Mouse (Mus musculus): ENCODE results near the gene 4930562C15Rik. TPM values are rescaled to one million over a fixed set of nuclear protein-coding genes. Genes with fewer than 3 reads are reported as not detected.
"Not testable (repeated sequence)": the region's sequence is repeated elsewhere in the genome, so short reads cannot be mapped to it uniquely, and the experiment has no call there.

The 4930562C15Rik gene
- polyA plus RNA-seq (2015; fragmentation: Nextera tagmentation; extraction: Ambion mirVana) = 0.30 and 0.85 TPM in 2 replicates

DNA sequence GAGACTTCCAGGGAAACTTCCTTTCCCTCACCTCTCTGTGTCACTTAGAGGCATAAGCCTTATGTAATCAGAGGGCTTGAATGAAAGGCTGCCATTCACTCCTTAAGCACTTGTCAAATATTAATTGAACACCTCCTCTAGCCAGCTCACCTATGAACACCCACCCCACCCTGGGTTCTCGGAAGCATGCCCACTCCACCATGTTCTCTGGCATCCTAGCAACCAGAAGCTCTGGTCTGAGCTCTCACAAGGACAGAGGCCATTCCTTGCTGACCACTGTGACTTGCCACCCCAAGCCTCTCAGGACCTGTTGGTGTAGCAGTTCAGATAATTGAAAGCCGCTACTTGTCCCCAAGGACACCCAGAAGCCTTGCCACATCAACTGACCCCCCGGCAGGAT is at the start of gene 4930562C15Rik:
4930562C15Rik (plus strand) TSS at position 226 of the 400 bp plus-strand sequence.
- no peaks in the 10 kb centered on the region for H3K9me3 ChIP-seq (ENCODE audit: low read length)
- no peaks in the 10 kb centered on the region for H3K36me3 ChIP-seq (ENCODE audit: insufficient read depth, low read length)
- H3K4me1 ChIP-seq (ENCODE audit: insufficient read depth, low read length) = no peaks in the 10 kb centered on the region
- H3K27me3 ChIP-seq (ENCODE audit: insufficient read depth, low read length) = no peaks in the 10 kb centered on the region
- H3K4me2 ChIP-seq (replicated peaks; ENCODE audit: low read depth, low read length) = no peak within 1 kb of the TSS
- ATAC-seq (ENCODE audit: low FRiP score, low TSS enrichment) = no peak
- 90% methylated on average over 3 of the region's 3 CpGs for WGBS
- H3K9ac ChIP-seq (replicated peaks; ENCODE audit: low read length) = no peak within 1 kb of the TSS
- no peak within 1 kb of the TSS for H3K27ac ChIP-seq (ENCODE audit: low read length)
- no peak within 1 kb of the TSS for H3K4me3 ChIP-seq (ENCODE audit: low read length)

DNA sequence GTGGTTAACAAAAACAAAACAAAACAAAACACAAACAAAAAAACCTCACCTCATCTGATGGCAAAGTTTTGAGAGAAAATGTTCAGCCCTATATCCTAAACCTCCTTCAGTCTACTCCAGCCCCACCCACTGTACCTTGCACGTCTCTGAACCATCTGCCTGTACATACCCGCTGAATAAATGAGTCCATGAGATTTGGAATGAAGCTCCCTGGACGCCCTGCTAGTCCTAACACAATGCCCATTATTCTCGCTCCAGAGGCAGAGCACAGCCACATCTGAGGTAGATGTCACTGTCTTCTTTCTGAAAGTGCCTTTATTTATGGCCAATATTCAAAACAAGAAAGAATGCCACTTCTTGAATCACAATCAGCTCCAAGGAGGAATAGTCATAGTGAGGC is 49.5 kb upstream of the 4930562C15Rik start:
- no peaks in the 10 kb centered on the region for H3K9me3 ChIP-seq (ENCODE audit: low read length)
- no peaks in the 10 kb centered on the region for H3K27me3 ChIP-seq (ENCODE audit: insufficient read depth, low read length)
- H3K4me3 ChIP-seq (ENCODE audit: low read length) = no peak overlapping the region
- no peak overlapping the region for H3K9ac ChIP-seq (replicated peaks; ENCODE audit: low read length)
- peaks cover 39% of the 10 kb centered on the region for H3K4me1 ChIP-seq (ENCODE audit: insufficient read depth, low read length)
- H3K36me3 ChIP-seq (ENCODE audit: insufficient read depth, low read length) = no peaks in the 10 kb centered on the region
- WGBS = 64% methylated on average over 4 of the region's 4 CpGs
- no peak overlapping the region for H3K27ac ChIP-seq (ENCODE audit: low read length)
- no peak for ATAC-seq (ENCODE audit: low FRiP score, low TSS enrichment)
- no peak overlapping the region for H3K4me2 ChIP-seq (replicated peaks; ENCODE audit: low read depth, low read length)

DNA sequence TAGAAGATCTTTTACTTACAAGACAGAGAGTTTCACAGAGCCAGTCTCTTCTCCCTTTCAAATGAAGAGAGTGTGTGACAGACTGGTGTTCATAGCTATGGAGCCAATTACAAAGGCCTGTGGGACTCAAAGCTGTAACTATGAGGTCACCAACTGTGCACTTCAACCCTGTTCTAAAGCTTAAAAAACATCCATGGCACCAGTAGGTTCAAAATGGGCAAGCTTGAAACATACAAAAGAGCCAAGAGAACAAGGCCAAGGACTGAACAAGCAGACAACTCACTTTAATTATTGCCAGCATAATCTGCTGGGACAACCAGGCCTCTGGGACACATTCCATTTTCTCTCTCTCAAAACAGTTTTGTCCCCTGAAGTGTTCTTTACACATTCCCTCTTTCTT is 47.0 kb upstream of the 4930562C15Rik start:
- no peaks in the 10 kb centered on the region for H3K9me3 ChIP-seq (ENCODE audit: low read length)
- H3K27me3 ChIP-seq (ENCODE audit: insufficient read depth, low read length) = no peaks in the 10 kb centered on the region
- no peaks in the 10 kb centered on the region for H3K36me3 ChIP-seq (ENCODE audit: insufficient read depth, low read length)
- H3K4me3 ChIP-seq (ENCODE audit: low read length) = peak overlapping the region; percentile 19
- H3K9ac ChIP-seq (replicated peaks; ENCODE audit: low read length) = 0 out of 2 replicates have a peak overlapping the region, but pooled peaks have one; percentile 10
- no peak for ATAC-seq (ENCODE audit: low FRiP score, low TSS enrichment)
- H3K4me2 ChIP-seq (replicated peaks; ENCODE audit: low read depth, low read length) = peak overlapping the region; percentile 76
- no peak overlapping the region for H3K27ac ChIP-seq (ENCODE audit: low read length)
- H3K4me1 ChIP-seq (ENCODE audit: insufficient read depth, low read length) = peaks cover 33% of the 10 kb centered on the region

DNA sequence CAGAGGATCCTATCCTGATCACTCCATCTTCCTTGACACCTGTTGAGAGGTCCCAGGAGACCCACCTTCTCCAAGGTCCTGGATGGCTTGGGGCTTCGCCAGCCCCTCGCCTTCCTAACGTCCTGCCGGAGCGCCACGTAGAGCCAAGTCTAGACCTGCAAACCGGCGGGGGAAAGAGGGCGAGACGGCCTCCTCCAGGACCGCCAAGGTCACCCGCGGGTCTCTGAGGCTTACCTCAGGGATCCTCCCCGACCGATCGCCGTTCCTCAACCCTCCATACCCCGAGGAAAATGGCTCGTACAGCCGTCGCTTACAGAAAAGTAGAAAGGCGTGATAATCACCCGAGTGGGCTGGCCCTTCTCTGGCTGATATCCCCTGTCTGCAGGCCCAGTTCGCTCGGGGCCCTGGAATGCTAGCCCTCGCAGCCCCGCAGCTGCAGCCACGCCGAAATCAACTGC is 45.9 kb upstream of the 4930562C15Rik start:
- Histone ChIP-seq H3K4me2 (replicated peaks; ENCODE audit: low read depth, low read length) (peak overlapping the region; percentile 76), H3K36me3 (ENCODE audit: insufficient read depth, low read length) (no peaks in the 10 kb centered on the region), H3K9ac (replicated peaks; ENCODE audit: low read length) (peak overlapping the region; percentile 78), H3K27me3 (ENCODE audit: insufficient read depth, low read length) (no peaks in the 10 kb centered on the region), H3K27ac (ENCODE audit: low read length) (peak overlapping the region; percentile 98), H3K4me3 (ENCODE audit: low read length) (peak overlapping the region; percentile 57), H3K4me1 (ENCODE audit: insufficient read depth, low read length) (peaks cover 33% of the 10 kb centered on the region), H3K9me3 (ENCODE audit: low read length) (no peaks in the 10 kb centered on the region)
- ATAC-seq (ENCODE audit: low FRiP score, low TSS enrichment) = peak; percentile 62
- WGBS = under 1% methylated on average over 29 of the region's 29 CpGs

DNA sequence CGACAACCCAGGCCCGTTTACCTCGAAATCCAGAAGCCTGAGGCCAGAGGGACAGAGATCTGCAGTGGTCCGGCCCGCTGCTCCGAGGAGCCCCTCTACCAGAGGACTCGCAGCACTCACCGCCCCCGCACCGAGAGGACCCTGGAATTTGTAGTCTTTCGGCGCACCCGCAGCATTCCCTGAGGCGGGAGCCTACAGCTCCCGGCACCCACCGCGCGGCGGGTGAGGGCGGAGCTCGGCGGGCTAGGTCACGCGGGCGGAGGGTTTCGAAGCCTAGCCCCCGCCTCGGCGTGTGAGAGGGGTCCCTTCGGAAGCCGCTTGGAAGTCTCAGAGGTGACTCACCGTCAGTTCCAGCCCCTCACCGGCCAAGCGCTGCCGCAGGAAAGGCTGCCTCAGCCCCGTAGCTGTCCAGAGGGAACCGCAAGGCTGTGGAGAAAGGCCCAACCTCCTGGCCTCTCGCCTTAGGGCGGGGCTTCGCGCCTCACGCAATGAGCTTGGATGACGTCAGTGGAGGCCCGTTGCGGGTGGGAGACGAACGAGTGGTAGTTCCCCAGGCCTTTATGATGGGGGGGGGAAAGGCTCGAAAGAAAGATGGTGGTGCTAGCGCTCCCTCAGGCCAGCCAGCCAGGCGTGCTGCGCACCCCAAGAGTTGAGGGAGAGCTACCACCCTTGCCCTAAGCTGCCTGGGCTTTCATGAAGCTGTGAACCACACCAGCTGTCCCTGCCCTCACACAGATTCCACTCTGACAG is 45.2 kb upstream of the 4930562C15Rik start, which contains the start of gene Cdip1:
Cdip1 (minus strand) TSS at position 483 of the 750 bp plus-strand sequence.
- under 1% methylated on average over 51 of the region's 51 CpGs for WGBS
- peak within 1 kb of the TSS; percentile 76 for H3K4me2 ChIP-seq (replicated peaks; ENCODE audit: low read depth, low read length)
- H3K27ac ChIP-seq (ENCODE audit: low read length) = peak within 1 kb of the TSS; percentile 98
- H3K9ac ChIP-seq (replicated peaks; ENCODE audit: low read length) = peak within 1 kb of the TSS; percentile 78
- H3K4me1 ChIP-seq (ENCODE audit: insufficient read depth, low read length) = peaks cover 33% of the 10 kb centered on the region
- peak; percentile 98 for ATAC-seq (ENCODE audit: low FRiP score, low TSS enrichment)
- no peaks in the 10 kb centered on the region for H3K36me3 ChIP-seq (ENCODE audit: insufficient read depth, low read length)
- H3K9me3 ChIP-seq (ENCODE audit: low read length) = no peaks in the 10 kb centered on the region
- no peaks in the 10 kb centered on the region for H3K27me3 ChIP-seq (ENCODE audit: insufficient read depth, low read length)
- peak within 1 kb of the TSS; percentile 57 for H3K4me3 ChIP-seq (ENCODE audit: low read length)

DNA sequence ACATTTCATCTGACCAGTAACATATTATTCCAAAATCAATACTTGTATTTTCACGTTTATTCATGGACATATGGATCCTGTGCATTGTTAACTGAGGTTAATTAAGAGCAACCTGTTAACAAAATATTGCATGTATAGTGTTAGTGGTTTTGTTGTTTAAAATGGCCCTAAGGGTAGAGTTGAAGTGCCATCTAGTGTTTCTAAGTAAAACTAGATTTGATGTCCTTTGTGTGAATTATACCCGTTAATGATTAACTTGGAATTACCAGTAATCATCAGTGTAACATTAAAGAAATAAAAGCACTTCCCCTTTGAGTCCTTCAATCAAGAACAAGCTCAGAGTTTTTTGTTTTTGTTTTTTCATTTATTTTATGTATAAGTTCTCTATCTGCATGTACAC is 43.9 kb upstream of the 4930562C15Rik start:
- H3K27ac ChIP-seq (ENCODE audit: low read length) = no peak overlapping the region
- no peaks in the 10 kb centered on the region for H3K36me3 ChIP-seq (ENCODE audit: insufficient read depth, low read length)
- no peaks in the 10 kb centered on the region for H3K9me3 ChIP-seq (ENCODE audit: low read length)
- H3K27me3 ChIP-seq (ENCODE audit: insufficient read depth, low read length) = no peaks in the 10 kb centered on the region
- 67% methylated on average over 2 of the region's 2 CpGs for WGBS
- H3K9ac ChIP-seq (replicated peaks; ENCODE audit: low read length) = no peak overlapping the region
- H3K4me3 ChIP-seq (ENCODE audit: low read length) = no peak overlapping the region
- H3K4me2 ChIP-seq (replicated peaks; ENCODE audit: low read depth, low read length) = no peak overlapping the region
- peaks cover 27% of the 10 kb centered on the region for H3K4me1 ChIP-seq (ENCODE audit: insufficient read depth, low read length)
- ATAC-seq (ENCODE audit: low FRiP score, low TSS enrichment) = no peak

DNA sequence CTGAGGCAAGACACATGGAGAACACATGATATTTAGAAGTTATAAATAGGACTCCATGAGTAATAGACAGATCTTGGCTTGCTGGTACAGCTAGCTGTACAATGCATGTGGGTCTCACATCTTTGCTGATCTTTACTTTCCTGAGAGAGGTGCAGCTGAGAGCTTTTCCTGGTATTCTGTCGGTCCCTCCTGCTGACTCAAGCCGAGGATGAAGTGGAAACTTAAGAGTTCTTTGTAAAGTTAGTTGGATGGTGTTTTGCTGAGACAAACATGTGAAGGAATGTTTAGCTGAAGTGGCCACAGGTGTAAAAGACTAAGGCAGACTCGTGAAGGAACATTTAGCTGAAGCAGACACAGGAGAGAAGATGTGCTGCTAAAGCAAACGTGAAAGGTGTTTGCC is 38.6 kb upstream of the 4930562C15Rik start:
- no peaks in the 10 kb centered on the region for H3K36me3 ChIP-seq (ENCODE audit: insufficient read depth, low read length)
- 74% methylated on average over 4 of the region's 4 CpGs for WGBS
- no peak overlapping the region for H3K9ac ChIP-seq (replicated peaks; ENCODE audit: low read length)
- H3K27ac ChIP-seq (ENCODE audit: low read length) = no peak overlapping the region
- no peak overlapping the region for H3K4me2 ChIP-seq (replicated peaks; ENCODE audit: low read depth, low read length)
- no peaks in the 10 kb centered on the region for H3K27me3 ChIP-seq (ENCODE audit: insufficient read depth, low read length)
- H3K4me1 ChIP-seq (ENCODE audit: insufficient read depth, low read length) = no peaks in the 10 kb centered on the region
- H3K4me3 ChIP-seq (ENCODE audit: low read length) = no peak overlapping the region
- 0 out of 2 replicates have a peak, but pooled peaks cover 3% of the 10 kb centered on the region for H3K9me3 ChIP-seq (ENCODE audit: low read length)
- ATAC-seq (ENCODE audit: low FRiP score, low TSS enrichment) = no peak

DNA sequence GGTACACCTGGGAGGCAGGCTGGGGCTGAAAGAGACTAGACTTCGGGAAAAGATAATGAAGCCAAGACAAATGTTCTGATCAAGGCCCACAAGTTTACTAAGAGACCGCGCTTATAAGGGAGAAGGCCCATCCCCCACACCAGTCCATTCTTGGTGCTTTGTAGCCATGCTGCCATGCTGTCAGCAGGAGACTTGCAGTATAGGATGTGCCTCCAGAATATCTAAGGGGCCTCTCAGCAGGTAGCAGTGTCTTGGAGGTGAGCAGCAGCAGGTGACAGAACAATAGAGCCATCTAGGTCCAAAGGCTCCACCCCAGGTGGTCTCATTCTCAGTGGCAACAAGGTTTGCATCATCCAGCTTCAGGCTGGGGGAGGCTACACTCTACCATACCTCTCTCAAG is 16.9 kb upstream of the 4930562C15Rik start:
- 86% methylated on average over 3 of the region's 3 CpGs for WGBS
- Histone ChIP-seq H3K4me3 (ENCODE audit: low read length) (no peak overlapping the region), H3K36me3 (ENCODE audit: insufficient read depth, low read length) (no peaks in the 10 kb centered on the region), H3K27me3 (ENCODE audit: insufficient read depth, low read length) (no peaks in the 10 kb centered on the region), H3K9ac (replicated peaks; ENCODE audit: low read length) (no peak overlapping the region), H3K4me1 (ENCODE audit: insufficient read depth, low read length) (no peaks in the 10 kb centered on the region), H3K9me3 (ENCODE audit: low read length) (peaks cover 16% of the 10 kb centered on the region), H3K27ac (ENCODE audit: low read length) (no peak overlapping the region), H3K4me2 (replicated peaks; ENCODE audit: low read depth, low read length) (no peak overlapping the region)
- no peak for ATAC-seq (ENCODE audit: low FRiP score, low TSS enrichment)

DNA sequence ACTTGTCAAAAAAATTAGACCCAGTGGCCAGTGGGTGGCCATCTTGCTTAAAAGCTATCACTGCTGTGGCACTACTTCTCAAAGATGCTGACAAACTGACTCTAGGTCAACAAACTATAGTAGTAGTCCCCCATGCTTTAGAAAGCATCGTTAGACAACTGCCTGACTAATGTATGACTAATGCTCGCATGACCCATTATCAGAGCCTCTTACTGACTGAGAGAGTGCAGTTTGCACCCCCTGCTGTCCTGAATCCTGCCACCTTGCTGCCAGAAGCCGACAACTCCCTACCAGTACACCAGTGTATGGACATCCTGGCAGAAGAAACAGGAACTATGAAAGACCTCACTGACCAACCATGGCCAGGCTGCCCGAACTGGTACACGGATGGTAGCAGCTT is 10.8 kb upstream of the 4930562C15Rik start:
- peaks cover 16% of the 10 kb centered on the region for H3K9me3 ChIP-seq (ENCODE audit: low read length)
- H3K36me3 ChIP-seq (ENCODE audit: insufficient read depth, low read length); H3K27ac ChIP-seq (ENCODE audit: low read length); H3K4me1 ChIP-seq (ENCODE audit: insufficient read depth, low read length); ATAC-seq (ENCODE audit: low FRiP score, low TSS enrichment); H3K4me3 ChIP-seq (ENCODE audit: low read length); H3K27me3 ChIP-seq (ENCODE audit: insufficient read depth, low read length); H3K9ac ChIP-seq (replicated peaks; ENCODE audit: low read length); H3K4me2 ChIP-seq (replicated peaks; ENCODE audit: low read depth, low read length): not testable (repeated sequence)
- WGBS = 81% methylated on average over 5 of the region's 5 CpGs

DNA sequence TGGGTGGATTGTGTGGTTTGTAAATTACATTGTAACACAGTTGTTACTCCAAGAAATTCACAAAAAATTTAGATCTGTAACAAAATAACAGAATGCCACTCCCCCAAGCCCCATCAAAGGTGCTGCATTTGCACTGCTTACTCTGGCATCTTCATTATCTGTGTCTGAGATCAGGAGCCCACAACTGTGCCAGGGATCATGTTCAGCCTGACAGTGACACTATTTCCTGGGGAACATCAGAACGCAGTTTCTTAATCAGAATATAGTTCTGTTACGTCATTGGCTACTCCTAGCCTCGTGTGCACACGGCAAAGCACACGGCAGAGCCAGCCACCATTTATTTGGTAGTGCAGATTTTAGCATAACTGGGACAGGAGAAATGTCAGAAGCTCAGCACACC is 7.6 kb upstream of the 4930562C15Rik start:
- Histone ChIP-seq H3K4me3 (ENCODE audit: low read length) (no peak overlapping the region), H3K9ac (replicated peaks; ENCODE audit: low read length) (no peak overlapping the region), H3K4me2 (replicated peaks; ENCODE audit: low read depth, low read length) (no peak overlapping the region), H3K36me3 (ENCODE audit: insufficient read depth, low read length) (no peaks in the 10 kb centered on the region), H3K9me3 (ENCODE audit: low read length) (no peaks in the 10 kb centered on the region), H3K27ac (ENCODE audit: low read length) (no peak overlapping the region), H3K27me3 (ENCODE audit: insufficient read depth, low read length) (no peaks in the 10 kb centered on the region), H3K4me1 (ENCODE audit: insufficient read depth, low read length) (no peaks in the 10 kb centered on the region)
- ATAC-seq (ENCODE audit: low FRiP score, low TSS enrichment) = no peak
- WGBS = 92% methylated on average over 5 of the region's 5 CpGs

Measured in kidney, embryonic 16.5 days (tissue).